Mouse (Mus musculus) embryonic facial prominence, embryonic 11.5 days (tissue): ENCODE results near the gene Atg16l1. TPM values are rescaled to one million over a fixed set of nuclear protein-coding genes. Genes with fewer than 3 reads are reported as not detected.

ENCODE experiments used
- ATAC-seq: fragments of 200-750 bp; cut with Nextera tagmentation; replicated peaks from 2 replicates; pipeline ENCODE4 v1.8.0; 2017; ENCODE audit warnings: low read depth; ENCODE audit not compliant: insufficient number of reproducible peaks, low FRiP score, low TSS enrichment
- DNase-seq: peaks from one replicate; pipeline ENCODE4 v3.0.0-alpha.2; 2015; ENCODE audit warnings: low spot score
- H3K27ac ChIP-seq: fragments of 300-500 bp; sonication (generic); replicated peaks from 2 replicates; pipeline ENCODE4 v1.5.1; 2014; ENCODE audit warnings: mild to moderate bottlenecking, low read depth, low read length, control low read depth
- H3K27me3 ChIP-seq: fragments of 300-500 bp; sonication (generic); 2 replicates; pipeline ENCODE4 v1.6.1; 2014; ENCODE audit warnings: mild to moderate bottlenecking, low read length, moderate library complexity, mixed read lengths; ENCODE audit not compliant: control insufficient read depth, insufficient read depth
- H3K36me3 ChIP-seq: fragments of 300-500 bp; sonication (generic); replicated peaks from 2 replicates; pipeline ENCODE4 v1.6.1; 2014; ENCODE audit warnings: low read depth, mild to moderate bottlenecking, low read length, moderate library complexity, mixed read lengths; ENCODE audit not compliant: control insufficient read depth, insufficient read depth
- H3K4me1 ChIP-seq: fragments of 300-500 bp; sonication (generic); 2 replicates; pipeline ENCODE4 v1.6.1; 2014; ENCODE audit warnings: low read length, mixed read lengths; ENCODE audit not compliant: control insufficient read depth, insufficient read depth
- H3K4me2 ChIP-seq: fragments of 300-500 bp; sonication (generic); 2 replicates; pipeline ENCODE4 v1.6.1; 2014; ENCODE audit warnings: low read depth, mild to moderate bottlenecking, control low read depth, low read length, moderate library complexity
- H3K4me3 ChIP-seq: fragments of 300-500 bp; sonication (generic); 2 replicates; pipeline ENCODE4 v1.5.1; 2014; ENCODE audit warnings: low read depth, low read length, control low read depth
- H3K9ac ChIP-seq: fragments of 300-500 bp; sonication (generic); replicated peaks from 2 replicates; pipeline ENCODE4 v1.6.1; 2014; ENCODE audit warnings: mild to moderate bottlenecking, control low read depth, low read length
- H3K9me3 ChIP-seq: fragments of 300-500 bp; sonication (generic); replicated peaks from 2 replicates; pipeline ENCODE4 v1.6.1; 2016; ENCODE audit warnings: mild to moderate bottlenecking, low read length, inconsistent platforms, mixed read lengths; ENCODE audit not compliant: control insufficient read depth
- WGBS: fragments of 180-500 bp; shearing (Covaris S2); extraction: QIAGEN DNeasy Blood & Tissue Kit; methylation state at CpG from one replicate; pipeline ENCODE4 v1.1.7; 2014; 5-methylcytosine and 5-hydroxymethylcytosine counted together
- polyA plus RNA-seq: library from polyadenylated mRNA; unstranded; fragments of >200 nt; fragmentation: Nextera tagmentation; extraction: Ambion mirVana; gene quantifications from 2 replicates; pipeline ENCODE4 v1.2.1, GENCODE M21; 2014

Atg16l1 gene
- polyA plus RNA-seq, 1 experiment from 2014 or later, result 30.8 TPM

- Histone ChIP-seq H3K4me3 (no peak overlapping the region), H3K36me3 (peaks cover 7% of the 10 kb centered on the region), H3K4me2 (no peak overlapping the region), H3K9me3 (no peaks in the 10 kb centered on the region), H3K27ac (no peak overlapping the region), H3K9ac (no peak overlapping the region), H3K4me1 (no peaks in the 10 kb centered on the region), H3K27me3 (no peaks in the 10 kb centered on the region)
- ATAC-seq (no peak), DNase-seq (peak; percentile 24)
- 63% methylated on average over 5 of the region's 5 CpGs for WGBS
Observed at GRCm38 (mm10) chr1:87779204-87779785, 23.6 kb downstream of the Atg16l1 start.

GRCm38 (mm10) chr1:87785703-87786102 lies 30.0 kb downstream of the Atg16l1 start:
- WGBS, result 83% methylated on average over 8 of the region's 8 CpGs
- Histone ChIP-seq H3K27ac (no peak overlapping the region), H3K4me3 (no peak overlapping the region), H3K27me3 (no peaks in the 10 kb centered on the region), H3K9me3 (no peaks in the 10 kb centered on the region), H3K4me1 (no peaks in the 10 kb centered on the region), H3K9ac (no peak overlapping the region), H3K4me2 (no peak overlapping the region), H3K36me3 (peaks cover 12% of the 10 kb centered on the region)
- DNase-seq (no peak), ATAC-seq (no peak)

DNA sequence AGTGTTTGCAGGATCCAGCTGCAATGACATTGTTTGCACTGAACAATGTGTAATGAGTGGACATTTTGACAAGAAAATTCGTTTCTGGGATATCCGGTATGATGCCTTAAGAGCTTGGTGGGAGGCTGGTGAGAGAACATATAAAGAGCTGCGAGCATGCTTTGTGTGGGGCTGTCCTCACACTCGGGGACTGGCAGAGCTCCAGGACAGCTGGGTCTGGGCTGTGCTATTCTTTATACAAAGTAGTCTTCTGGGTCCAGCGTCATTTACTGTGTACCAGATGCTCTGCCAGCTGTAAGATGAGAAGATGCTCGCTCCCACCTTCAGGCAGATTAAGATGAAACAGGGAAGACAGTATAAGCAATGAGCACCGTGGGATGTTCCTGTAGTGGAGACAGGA lies 30.6 kb downstream of the Atg16l1 start:
- Histone ChIP-seq H3K9ac (no peak overlapping the region), H3K27ac (no peak overlapping the region), H3K9me3 (no peaks in the 10 kb centered on the region), H3K4me2 (no peak overlapping the region), H3K4me3 (no peak overlapping the region), H3K4me1 (no peaks in the 10 kb centered on the region), H3K27me3 (no peaks in the 10 kb centered on the region), H3K36me3 (peaks cover 12% of the 10 kb centered on the region)
- DNase-seq (no peak), ATAC-seq (no peak)
- 82% methylated on average over 7 of the region's 7 CpGs for WGBS

DNA sequence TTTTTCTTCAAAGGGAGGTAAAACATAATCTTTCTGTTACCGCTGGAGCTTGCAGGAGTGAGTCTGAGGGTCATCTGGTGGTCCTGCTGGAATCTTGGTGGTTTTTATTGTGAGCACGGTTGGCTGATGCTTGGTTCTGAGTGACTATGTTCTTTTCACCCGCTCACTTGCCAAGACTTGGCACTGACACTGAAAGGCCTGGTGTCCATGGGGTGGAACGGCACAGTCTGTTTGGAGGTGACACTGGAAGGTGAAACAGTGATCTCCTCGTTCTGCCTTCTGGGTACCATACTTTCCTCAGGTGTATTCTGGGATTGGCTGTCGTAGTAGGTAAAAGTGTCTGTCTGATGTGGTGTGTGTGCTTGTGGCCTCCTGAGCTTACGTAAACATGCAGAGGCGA lies 34.0 kb downstream of the Atg16l1 start:
- WGBS, result 91% methylated on average over 8 of the region's 8 CpGs
- DNase-seq (no peak), ATAC-seq (no peak)
- H3K36me3 ChIP-seq, result peaks cover 13% of the 10 kb centered on the region
- no peaks in the 10 kb centered on the region for H3K9me3 ChIP-seq
- H3K27me3 ChIP-seq, result no peaks in the 10 kb centered on the region
- H3K4me3 ChIP-seq, result no peak overlapping the region
- no peak overlapping the region for H3K27ac ChIP-seq
- H3K9ac ChIP-seq, result no peak overlapping the region
- no peaks in the 10 kb centered on the region for H3K4me1 ChIP-seq
- H3K4me2 ChIP-seq, result no peak overlapping the region

DNA sequence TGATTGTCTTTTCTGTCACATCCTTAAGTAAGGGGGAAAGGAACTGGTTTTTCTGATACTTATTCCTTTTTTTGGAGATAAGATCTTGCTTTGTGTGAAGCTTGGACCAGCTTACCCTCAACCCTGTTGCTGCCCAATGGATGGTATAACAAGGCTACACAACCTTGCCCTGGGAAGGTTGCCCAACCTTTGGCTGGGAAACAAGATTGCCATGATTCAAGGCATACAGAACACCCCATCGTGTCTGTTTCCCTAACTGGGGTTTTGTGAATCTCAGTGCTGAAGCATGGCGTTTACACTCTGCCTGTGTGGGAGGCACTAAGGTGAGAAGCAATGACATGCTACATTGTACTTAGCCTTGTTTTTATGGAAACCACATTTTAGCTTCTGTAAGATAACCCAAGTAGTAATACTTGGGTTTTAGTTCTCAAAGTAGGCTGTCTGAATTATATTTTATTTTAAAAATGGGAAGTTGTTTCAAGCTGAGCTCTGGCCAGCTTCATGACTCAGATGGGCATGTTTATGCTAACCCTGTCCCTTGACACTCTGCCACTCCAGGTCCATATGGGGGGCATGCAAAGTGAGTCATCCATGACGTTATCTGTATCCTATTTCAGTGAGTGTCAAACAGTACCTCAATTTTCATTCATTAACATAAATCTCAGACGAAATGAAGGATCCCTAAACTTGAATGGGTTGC lies 36.9 kb downstream of the Atg16l1 start:
- ATAC-seq, result no peak
- H3K9me3 ChIP-seq, result no peaks in the 10 kb centered on the region
- H3K27me3 ChIP-seq, result no peaks in the 10 kb centered on the region
- H3K36me3 ChIP-seq, result peaks cover 8% of the 10 kb centered on the region; the same call in 1 of the 2 replicates
- no peak for DNase-seq
- no peak overlapping the region for H3K9ac ChIP-seq
- no peak overlapping the region for H3K4me2 ChIP-seq
- 80% methylated on average over 4 of the region's 4 CpGs for WGBS
- H3K27ac ChIP-seq, result no peak overlapping the region
- no peaks in the 10 kb centered on the region for H3K4me1 ChIP-seq
- no peak overlapping the region for H3K4me3 ChIP-seq

- WGBS, result 96% methylated on average over 6 of the region's 6 CpGs
- Histone ChIP-seq H3K4me2 (no peak overlapping the region), H3K9me3 (no peaks in the 10 kb centered on the region), H3K4me3 (no peak overlapping the region), H3K9ac (no peak overlapping the region), H3K36me3 (peaks cover 8% of the 10 kb centered on the region; the same call in 1 of the 2 replicates), H3K27me3 (no peaks in the 10 kb centered on the region), H3K27ac (no peak overlapping the region), H3K4me1 (no peaks in the 10 kb centered on the region)
- ATAC-seq (no peak), DNase-seq (no peak)
Observed at GRCm38 (mm10) chr1:87793138-87793449, 37.4 kb downstream of the Atg16l1 start.

DNA sequence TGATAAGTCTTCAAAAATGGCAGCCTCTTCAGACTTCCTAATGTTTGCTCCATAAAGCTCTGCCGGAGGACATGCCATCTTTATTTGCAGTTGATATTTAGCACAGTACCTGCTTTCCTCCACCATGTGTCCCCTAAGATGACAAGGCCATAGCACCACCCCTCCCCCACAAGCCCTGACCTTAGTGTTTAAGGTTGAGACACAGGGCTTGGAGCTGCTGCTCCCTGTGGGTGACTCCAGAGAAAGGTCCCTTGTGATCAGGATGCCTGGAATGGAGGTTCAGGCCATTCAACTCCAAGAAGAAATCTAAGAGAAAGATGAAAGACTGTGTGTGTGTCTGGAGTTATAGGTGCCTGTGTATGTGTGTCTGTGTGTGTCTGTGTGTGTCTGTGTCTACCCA lies 42.0 kb downstream of the Atg16l1 start:
- H3K9me3 ChIP-seq, result no peaks in the 10 kb centered on the region
- no peak for DNase-seq
- H3K4me1 ChIP-seq, result no peaks in the 10 kb centered on the region
- H3K27me3 ChIP-seq, result no peaks in the 10 kb centered on the region
- H3K4me2 ChIP-seq, result no peak overlapping the region
- WGBS, result 89% methylated on average over 1 of the region's 1 CpGs
- no peak overlapping the region for H3K9ac ChIP-seq
- ATAC-seq, result no peak
- no peak overlapping the region for H3K27ac ChIP-seq
- H3K4me3 ChIP-seq, result no peak overlapping the region
- H3K36me3 ChIP-seq, result no peaks in the 10 kb centered on the region

DNA sequence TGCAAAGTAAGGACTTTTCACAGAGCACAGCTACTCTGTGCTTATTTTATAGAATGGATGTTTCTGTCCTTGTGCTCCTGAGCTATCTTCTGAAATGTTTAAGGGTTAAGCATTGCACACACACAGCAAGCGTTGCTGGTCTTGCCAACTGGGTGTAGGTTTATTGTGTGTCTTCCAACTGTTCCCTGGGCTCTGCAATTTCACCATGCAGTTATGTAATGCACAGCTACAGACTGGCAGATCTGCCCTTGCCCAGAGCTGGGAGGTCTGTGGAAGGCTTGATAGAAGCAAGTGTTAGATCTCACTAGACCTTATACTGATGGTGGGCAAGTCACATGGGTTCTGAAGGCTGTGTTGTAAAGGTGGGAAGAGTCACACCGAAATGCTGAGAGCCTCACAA lies 42.6 kb downstream of the Atg16l1 start:
- Histone ChIP-seq H3K27ac (no peak overlapping the region), H3K4me3 (no peak overlapping the region), H3K9me3 (no peaks in the 10 kb centered on the region), H3K27me3 (no peaks in the 10 kb centered on the region), H3K36me3 (no peaks in the 10 kb centered on the region), H3K9ac (no peak overlapping the region), H3K4me1 (no peaks in the 10 kb centered on the region), H3K4me2 (no peak overlapping the region)
- WGBS, result 93% methylated on average over 2 of the region's 2 CpGs
- DNase-seq (no peak), ATAC-seq (no peak)
